Mouse (Mus musculus): Measurements from ENCODE around the gene Frat2.

DNA sequence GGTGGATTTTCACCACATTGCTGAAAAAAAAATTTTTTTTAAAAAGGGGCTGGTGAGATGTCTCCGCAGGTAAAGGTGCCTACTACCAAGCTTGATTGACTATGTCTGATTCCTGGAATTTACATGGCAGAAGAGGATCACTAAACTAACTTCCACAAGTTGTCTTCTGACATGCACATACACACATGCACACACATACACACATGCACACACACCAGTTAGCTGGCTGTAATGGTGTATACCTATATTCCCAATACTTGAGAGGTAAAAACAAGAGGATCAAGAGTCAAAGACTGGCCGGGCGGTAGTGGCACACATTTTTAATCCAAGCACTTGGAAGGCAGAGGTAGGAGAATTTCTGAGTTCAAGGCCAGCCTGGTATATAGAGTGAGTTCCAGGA is 8.2 kb downstream of the Frat2 start:
- TF ChIP-seq POLR2A (IDR thresholded peaks at IDR 0.05; ENCODE audit: extremely low read depth, insufficient read depth, low read length): no peak
- TF ChIP-seq CTCF (IDR thresholded peaks at IDR 0.05; ENCODE audit: extremely low read depth, insufficient read depth, low read length): no peak
